Mouse (Mus musculus) cerebellum, adult 9-10 months (tissue): ENCODE measurements around the gene Zfp984.
A peak's percentile ranks its signal among the peaks of the same experiment; 100 is the strongest.
"Not testable (repeated sequence)": the region's sequence is repeated elsewhere in the genome, so short reads cannot be mapped to it uniquely, and the experiment has no call there.

Experiments
- DNase-seq: peaks from one replicate; pipeline ENCODE4 v3.0.0; 2022

Gene Zfp984

DNA sequence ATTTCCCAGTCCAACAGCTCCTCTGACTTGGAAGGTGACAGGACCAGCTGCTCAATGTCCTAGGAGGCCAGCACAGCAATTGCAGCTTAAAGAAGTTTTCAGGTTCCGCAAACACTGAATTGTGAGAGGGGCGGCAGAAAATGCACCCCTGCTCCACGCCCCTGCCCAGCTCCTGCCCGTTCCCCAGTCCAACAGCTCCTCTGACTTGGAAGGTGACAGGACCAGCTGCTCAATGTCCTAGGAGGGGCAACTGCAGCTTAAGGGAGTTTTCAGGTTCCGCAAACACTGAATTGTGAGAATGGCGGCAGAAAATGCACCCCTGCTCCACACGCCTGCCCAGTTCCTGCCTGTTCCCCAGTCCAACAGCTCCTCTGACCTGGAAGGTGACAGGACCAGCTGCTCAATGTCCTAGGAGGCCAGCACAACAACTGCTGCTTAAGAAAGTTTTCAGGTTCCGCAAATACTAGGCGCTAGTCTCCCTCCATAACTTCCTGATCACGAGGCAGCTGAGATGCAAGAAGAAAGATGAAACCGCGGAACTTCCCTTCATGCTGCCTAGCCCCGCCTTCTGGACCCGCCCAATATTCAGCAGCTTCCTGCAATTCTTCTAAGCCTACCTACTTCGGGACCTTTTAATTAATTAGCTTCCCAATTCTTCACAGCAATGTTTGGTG is at the start of gene Zfp984:
Zfp984 (minus strand) TSS at position 497 of the 674 bp plus-strand sequence.
- DNase-seq, result not testable (repeated sequence)

DNA sequence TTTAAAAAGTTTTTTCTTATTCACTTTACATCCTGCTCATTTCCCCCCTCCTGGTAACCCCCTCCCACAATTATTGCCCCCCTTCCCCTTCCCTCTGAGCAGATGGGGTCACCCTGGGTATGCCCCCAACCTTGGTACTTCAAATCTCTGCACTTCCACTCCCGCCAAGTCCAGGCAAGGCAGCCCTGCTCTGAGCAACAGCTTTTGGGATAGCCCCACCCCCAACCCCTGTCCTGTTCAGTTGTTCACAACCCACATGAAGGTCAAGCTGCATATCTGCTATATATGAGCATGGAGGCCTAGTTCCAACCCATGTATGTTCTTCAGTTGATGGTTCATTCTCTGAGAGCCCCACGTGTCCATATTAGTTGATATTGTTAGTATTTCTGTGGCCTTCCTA is 41.2 kb upstream of the Zfp984 start:
- DNase-seq, result no peak

DNA sequence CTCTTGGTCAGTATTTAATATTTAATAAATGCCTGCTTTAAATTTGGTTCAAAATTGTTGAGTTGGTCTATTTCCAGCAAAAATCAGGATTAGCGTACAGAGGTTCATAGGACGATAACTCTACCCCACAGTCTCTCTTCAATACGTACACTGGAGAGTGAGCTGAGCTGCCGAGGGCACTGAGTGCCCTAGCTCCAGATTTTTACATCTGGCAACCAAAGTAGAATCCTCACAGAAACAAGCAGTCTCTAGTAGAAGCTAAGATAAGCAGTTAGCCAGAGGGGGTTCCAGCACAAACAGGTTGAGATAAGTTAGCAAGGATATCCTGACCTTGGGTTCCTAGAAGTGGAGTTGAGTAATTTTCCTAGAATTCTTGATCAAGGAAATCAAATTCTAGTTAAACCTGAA is 39.0 kb upstream of the Zfp984 start:
- DNase-seq, result no peak

DNA sequence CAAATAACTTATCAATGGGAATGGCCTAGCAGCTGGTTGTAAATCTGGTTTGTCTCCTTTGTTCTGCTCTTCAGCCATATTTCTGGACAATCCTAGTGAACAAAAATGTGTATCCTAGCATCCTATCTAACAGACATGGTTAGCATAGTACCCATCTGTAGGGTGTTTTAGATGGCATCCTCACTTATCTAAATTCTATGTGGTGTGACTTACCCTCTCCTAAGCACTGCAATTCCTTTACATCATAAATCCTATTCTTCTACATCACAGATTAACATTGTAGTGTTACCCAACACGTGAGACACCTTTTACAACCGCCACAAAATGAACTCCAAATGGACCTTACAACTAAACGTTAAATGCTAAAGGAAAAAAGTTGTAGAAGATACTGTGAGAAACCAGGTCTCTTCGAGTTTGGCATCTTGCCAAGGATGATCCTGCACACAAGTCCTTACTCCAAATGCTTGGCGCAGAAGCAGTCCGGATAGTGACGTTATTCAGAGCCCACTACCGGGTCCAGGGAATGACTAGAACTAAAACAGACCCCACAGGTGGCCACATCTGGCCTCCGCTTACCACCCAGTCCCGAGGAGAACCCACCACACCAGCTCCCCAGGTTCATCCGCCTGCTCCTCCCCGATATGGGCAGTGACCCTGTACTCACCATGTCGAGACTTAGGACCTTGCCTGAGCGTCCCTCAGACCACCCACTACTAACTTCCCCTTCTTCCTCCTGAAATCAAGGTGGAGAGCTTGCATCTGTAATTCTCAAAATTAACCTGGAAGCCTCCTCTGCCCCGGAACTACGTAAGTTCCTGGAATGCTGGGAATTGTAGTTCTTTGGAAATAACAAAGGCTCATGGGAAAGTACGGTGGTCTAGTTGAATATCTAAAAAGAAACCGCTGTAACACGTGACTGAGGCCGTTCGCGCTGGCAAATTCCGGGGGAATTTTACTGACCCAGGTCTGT is 38.3 kb upstream of the Zfp984 start, which contains the start of gene Zfp933:
Zfp933 (minus strand) TSS at position 753 of the 970 bp plus-strand sequence.
- DNase-seq, result peak; percentile 93

DNA sequence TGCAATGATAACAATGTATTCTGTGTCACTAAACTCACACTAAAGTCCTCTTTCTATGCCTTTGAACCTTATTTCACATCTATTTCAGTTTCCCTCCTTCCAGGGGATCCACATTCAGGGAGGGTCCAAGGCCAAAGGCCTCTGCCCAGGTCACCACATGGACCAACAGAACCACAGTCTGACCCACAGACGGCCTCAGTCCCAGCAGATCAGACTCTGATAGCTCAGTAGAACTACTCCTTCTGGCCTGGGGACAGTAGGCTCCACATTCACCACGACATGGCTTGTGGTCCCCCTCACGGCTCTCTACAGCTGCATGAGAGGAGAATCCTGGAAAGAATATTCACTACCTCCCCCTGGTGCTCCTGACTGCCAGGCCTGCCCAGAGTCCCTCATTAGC is 33.3 kb upstream of the Zfp984 start:
- DNase-seq, result no peak

DNA sequence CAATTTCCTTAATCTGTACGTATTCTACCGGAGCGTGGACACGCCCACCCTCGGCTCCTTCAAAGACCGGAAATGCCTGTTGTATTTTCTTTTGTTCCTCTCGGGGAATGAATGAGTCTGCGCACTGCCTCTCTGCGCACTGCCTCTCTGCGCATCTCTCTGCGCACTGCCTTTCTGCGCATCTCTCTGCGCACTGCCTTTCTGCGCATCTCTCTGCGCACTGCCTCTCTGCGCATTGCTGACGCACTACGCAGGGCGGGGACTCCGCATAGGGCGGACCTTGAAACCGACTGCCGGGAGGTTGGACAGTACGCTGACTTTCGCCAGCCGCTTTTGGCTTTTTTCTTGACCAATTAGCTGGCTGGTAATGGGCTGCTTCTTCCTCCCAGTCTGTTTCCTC is 29.7 kb upstream of the Zfp984 start:
- DNase-seq, result not testable (repeated sequence)

DNA sequence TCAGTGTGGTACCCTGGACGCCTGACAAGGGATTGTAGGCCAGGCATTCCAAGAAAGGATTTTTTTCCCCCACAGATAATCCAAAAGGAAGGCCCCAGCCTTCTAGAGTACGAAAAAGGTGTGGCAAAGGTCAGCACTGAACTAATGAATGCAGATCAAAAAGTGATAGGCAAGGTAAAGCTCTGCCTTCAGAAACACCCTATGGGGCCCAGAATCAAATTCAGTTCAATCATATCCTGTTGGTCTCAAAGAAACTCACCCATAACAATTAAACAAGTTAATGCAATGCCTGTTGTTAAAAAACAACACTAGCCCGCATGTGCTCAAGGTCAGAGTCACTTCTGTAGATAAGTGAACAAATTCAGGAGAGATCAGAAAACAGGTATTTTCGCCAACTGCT is 14.8 kb upstream of the Zfp984 start:
- DNase-seq, result no peak

DNA sequence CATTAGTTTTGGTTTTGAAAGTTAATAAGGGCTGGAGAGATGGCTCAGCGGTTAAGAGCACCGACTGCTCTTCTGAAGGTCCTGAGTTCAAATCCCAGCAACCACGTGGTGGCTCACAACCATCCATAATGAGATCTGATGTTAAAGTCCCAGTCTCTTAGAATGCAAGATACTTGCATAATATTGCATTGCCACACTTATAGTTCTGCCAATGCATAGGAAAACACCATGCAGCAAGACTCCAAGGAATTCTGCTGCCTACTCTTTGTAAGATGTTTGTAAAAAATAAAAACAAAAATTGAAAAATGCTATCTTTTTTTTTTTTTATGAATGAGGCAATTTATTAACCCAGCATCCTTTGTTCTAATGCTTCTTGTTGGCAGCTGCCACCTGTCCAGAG is 11.8 kb upstream of the Zfp984 start:
- DNase-seq, result not testable (repeated sequence)

DNA sequence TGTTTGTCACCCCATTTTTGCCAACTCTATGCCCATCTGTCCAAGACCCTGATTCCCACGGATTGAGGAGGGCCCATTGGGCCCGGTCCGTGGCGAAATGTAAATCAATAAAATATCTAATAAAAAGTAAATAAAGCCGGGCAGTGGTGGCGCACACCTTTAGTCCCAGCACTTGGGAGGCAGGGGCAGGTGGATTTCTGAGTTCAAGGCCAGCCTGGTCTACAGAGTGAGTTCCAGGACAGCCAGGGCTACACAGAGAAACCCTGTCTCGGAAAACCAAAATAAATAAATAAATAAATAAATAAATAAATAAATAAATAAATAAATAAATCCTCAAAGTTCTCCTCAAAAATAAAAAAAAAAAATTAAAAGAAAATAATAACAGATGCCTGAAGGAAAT is 10.1 kb upstream of the Zfp984 start:
- not testable (repeated sequence) for DNase-seq

DNA sequence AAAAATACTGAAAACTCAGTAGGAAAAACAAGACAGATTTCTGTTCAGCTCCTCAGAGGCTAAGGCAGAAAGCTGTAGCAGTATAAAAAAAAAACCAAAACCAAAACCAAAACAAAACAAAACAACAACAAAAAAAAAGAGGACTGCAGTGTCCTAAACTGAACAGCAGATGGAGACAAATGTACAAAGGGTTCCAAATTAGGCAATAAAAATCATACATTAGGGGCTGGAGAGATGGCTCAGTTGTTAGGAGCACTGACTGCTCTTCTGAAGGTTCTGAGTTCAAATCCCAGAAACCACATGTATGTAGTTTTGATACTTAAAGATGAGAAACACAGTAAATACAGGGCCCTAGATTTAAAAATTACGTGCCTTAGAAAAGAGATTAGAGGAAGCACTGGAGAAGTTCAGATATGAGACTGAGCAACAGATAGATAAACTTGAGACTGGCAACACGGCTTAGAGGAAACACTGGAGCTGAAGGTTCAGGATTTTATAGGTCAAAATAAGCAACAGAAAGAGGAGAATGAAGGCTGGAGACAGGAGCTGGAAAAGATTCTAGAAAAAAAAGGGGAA is 5.1 kb upstream of the Zfp984 start:
- no peak for DNase-seq

DNA sequence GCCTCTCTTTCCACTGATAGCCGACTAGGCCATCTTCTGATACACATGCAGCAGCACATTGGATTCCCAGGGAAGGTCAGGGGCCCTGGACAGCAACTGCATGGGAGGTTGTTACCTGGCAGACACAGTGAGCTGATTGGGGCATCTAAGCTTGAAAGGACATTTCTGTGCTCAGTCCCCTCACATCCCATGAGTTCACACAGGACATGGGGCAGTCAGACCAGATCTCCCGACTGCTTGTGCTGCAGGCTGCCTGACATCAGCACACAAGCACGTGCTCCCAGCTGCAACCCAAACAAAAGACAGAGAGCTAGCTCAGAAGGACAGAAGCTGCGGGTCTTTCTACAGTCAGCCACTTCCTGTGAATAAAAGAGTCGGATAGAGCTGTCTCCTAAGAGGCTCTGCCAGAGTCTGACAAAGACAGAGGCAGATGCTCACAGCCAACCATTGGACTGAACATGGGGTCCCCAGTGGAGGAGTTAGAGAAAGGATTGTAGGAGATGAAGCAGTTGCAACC is 3.7 kb upstream of the Zfp984 start:
- no peak for DNase-seq

DNA sequence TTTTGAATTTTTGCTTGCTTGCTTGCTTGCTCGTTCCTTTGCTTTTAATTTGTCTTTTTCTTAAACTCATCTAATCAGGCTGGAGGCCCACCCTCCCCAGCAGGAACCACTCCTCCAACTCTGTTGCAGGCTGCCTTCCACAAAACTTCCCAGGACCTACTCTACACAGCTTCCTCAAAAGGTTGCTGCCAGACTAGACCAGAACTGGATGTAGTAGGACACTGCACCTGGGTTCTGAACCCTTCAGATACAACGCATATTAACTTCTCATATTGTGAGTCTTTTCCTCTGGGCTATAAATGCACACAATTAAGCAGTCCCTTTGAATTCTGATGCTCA is 347 bp upstream of the Zfp984 start:
- DNase-seq, result not testable (repeated sequence)

DNA sequence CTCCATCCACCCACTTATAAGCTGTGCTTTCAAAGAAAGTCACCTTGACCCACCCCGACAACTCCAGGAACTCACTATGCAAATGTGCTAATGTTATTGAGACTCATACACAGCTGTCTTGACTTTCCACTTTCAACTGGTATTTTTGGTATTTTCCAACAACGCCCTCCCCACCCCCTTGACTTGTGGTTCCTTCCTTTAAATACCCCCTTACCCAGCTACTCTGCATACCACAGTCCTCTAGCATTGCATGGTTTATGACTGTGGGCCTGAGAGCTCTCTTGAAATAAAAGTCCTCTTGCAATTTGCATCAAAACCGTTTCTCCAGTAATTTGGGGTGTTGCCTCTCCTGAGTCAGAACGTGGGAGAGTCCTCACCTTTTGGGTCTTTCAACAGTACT is 1.1 kb downstream of the Zfp984 start:
- DNase-seq, result not testable (repeated sequence)

DNA sequence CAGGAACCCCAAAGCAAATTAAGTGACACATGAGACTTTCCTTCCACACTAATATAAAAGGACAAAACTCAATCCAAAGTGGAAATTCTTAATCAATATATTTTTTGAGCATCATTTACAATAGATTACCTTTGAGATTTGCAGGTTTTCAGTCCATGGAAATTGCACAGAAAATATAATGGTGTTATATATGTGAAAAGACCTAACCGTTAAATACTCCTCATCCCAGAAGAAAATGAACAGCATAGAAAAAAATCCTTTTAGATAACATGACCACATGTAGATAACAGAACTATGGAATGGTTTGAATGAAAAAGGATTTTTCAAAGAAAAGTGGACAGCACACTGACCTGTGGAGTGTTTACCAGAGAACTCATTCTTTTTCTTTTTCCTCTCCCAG is 14.3 kb downstream of the Zfp984 start:
- not testable (repeated sequence) for DNase-seq

DNA sequence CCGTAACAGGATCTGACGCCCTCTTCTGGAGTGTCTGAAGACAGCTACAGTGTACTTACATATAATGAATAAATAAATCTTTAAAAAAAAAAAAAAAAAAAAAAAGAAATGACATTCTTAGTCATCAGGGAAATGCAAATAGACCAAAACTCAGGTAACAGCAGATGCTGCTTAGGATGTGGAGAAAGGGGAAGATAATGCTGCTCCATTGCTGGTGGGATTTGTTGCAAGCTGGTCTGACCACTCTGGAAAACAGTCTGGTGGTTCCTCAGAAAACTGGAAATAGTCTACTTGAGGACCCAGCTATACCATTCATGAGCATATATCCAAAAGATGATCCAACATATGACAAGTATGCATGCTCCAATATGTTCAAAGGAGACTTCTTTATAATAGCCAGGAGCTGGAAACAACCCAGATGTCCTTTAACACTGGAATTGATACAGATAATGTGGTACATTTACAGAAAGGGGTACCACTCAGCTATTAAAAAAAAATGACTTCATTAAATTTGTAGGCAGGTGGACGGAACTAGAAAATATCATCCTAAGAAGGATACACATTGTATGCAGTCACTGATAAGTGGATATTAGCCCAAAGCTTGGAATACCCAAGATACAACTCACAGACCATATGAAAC is 15.4 kb downstream of the Zfp984 start:
- DNase-seq, result not testable (repeated sequence)

DNA sequence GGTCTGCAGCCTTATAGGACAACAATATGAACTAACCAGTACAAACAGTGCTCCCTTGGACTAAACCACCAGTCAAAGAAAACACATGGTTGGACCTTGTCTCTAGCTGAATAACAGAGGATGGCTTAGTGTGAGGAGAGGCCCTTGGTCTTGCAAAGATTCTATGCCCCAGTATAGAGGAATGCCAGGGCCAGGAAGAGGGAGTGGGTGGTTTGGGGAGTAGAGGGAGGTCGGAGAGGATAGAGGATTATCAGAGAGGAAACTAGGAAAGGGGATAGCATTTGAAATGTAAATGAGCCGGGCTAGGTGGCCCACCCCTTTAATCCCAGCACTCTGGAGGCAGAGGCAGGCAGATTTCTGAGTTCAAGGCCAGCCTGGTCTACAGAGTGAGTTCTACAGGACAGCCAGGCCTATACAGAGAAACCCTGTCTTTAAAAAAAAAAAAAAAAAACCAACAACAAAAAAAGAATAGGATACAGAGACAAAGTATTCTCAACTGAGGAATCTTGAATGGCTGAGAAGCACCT is 16.1 kb downstream of the Zfp984 start:
- not testable (repeated sequence) for DNase-seq

DNA sequence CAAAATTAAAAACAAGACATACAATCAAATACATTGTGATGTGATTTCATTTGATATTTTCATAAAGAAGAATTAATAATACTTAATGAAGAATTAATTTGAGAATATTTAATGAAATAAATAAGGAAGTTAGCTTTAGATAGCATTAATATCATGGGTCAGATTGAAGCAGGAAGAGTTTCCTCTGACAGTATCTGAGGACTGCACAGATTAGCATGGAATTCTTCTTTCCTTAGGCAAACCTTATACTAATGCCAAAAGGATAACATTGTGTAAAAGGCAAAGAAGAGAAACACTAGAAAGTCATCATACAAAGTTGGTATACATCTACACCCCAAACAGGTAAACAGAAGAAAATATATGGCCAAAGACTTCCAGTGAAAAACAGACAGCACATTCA is 17.9 kb downstream of the Zfp984 start:
- DNase-seq, result not testable (repeated sequence)

DNA sequence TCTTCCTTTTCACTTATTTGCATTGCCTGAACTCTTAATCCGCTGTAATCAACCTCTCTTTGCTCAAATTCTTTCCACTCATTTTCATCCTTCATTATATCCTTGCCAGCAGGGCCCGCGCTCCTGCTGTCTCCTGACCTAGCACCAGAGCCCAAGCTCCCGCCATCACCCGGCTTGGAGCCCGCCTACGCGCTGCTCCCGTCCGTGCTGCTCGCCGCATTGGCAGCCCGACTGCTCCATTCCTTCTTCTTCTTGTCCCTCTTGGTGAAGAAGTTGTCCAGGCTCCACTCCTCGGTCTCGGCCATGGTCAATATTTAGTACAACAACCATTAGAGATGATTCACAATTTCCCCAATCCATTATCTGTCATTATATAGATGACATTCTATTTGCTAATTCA is 63.3 kb downstream of the Zfp984 start:
- DNase-seq, result not testable (repeated sequence)

DNA sequence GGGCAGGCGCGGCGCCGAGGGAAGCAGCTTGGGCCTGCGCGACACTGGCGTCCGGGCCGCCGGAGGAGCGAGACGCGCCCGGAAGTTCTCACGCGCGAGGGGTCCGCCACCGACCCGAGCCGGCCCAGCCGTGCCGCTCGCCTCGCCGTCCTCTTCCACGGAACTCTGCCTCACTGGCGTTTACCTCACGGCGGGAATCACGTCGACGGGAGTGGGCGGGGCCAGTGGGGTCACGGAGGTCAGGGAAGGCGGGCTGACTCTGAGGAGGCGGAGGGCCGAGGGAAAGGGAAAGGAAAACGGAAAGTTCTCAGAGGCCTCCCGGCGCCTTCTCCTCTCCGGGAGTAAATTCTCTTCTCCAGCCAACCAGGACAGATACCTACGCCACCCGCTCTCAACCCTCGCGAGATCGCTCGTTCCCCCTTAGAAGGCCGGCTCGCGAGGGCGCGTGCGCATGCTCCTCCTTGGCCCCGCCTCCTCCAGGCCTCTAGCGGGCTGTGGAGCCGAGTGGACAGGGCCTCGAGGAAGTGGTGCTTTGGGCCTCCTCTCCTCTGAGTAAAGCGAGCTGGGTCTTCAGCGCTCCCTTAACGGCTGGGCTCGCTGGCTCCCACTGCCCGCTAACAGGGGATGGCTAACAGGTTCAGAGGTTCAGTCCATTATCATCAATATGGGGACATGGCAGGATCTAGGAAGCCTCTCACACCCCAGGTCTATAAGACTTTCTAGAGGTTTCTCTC is 70.8 kb downstream of the Zfp984 start:
- not testable (repeated sequence) for DNase-seq
